Mouse (Mus musculus) yolk sac, embryonic 10.5 days (tissue): ENCODE measurements at regions not wholly inside any gene's neighbourhood (a gene's known extent, or its start where the extent isn't known, plus 50 kb on each side); places are given as distances from the start of the nearest gene placed in this dataset.
"Not testable (repeated sequence)": the region's sequence is repeated elsewhere in the genome, so short reads cannot be mapped to it uniquely, and the experiment has no call there.

ENCODE experiments used
- DNase-seq: peaks from one replicate; pipeline ENCODE4 v3.0.0-alpha.2; 2017; ENCODE audit warnings: low spot score

DNA sequence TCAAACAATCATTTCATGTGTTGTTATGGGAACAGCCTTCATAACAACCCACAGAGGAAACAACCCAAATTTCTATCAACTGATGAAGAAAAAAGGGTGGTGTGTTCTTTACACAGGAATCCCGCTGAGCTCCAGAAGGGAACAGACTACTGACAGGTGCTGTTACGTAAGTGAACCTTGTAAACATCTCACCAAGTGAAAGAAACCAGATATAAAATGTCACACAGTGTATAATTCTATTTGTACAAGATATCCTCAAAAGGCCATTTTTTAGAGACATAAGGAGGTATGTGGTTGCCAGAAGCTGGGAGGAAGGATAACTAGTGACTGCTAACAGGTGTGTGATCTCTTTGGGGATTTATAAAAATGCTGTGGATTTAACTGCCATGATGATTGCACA is 119.9 kb downstream of the Plod2 start:
- no peak for DNase-seq

DNA sequence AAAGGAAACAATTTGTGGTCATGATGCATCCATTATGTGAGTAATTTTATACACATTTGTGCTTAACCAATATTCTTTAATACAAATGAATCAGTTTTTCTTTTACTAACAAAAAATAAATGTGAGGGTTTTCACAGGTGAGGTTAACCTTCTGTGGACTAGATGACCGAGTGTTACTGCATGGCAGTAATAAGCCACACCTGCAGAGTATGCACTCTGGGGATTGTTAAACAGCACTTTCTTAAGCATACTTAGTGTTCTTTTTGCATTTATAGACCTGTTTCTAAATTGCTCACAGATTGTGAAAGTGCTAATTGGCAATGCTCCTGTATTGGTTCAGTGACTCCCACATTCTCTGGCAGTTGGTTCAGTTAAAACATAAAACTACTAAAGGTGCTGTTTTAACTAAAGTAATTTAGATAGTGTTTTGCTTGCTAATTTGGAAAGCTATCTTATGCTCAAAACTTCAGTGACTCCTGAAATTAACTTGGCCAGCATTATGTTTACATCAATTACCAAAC is 125.4 kb downstream of the Plod2 start:
- no peak for DNase-seq

DNA sequence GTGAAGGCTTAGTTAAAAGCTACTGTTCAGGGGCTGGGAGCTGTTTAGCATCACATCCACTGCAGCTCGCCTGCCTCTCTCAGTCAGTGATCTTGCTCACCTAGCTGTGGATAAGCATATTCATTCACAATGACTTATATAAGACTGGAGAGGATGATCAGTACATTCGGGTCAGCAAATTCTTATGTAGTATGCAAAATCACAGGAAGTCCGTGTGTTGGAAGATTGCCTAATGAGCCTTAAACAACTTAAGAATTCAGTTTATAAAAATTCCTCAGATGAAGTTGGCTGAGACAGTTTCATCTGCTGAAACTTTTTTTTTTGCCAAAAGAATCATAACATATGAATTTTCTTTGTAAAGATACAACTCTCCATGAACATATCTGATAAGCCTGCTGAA is 129.9 kb downstream of the Plod2 start:
- DNase-seq, result no peak

DNA sequence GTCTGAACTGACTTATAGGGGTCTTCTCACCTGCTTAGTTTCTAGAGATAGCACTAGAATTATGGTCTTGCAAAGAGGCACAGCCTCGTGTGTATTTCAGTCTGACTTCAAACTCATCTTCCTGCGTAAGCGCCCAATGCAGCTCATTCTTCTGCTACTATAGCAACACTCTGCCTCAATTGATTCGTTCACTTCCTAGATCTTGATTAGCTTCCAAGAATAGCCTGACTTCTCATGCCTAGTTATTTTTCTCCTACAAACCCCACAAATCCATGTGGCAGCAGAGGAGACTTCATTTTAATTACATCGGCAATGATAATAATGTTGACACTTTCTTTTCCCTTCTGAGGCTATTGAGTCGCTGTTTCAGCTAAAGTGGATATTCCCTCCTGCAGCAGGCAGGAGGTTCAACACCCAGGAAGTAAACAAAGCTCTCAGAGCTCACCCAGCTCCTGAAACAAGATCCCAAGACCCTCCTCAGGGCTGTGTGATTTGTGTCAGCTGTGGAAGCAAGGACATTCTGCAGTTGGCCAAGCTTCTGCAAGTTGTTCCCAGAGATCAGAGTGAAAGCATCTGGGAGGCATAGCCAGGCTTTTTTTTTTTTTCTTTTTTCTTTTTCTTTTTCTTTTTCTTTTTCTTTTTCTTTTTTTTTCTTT is 152.5 kb downstream of the Plod2 start:
- DNase-seq, result no peak

DNA sequence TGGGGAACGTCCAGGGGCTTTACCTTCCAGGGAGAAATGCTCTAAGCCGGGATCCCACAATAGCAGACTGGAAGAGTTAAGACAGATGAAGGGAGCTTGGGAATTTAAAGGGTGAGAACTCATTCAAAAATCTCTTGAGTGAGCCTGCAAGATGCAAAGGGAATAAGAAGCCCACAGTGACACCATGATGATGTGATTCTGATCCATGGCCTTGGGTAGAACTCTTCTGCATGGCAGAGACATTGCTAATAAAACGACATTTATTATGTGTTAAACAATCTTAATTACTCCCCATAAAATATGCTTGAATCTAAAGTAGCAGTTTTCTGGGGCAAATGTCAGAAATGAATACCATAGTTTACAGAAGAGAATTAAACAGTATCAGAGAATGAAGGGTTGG is 155.9 kb downstream of the Plod2 start:
- DNase-seq, result no peak

DNA sequence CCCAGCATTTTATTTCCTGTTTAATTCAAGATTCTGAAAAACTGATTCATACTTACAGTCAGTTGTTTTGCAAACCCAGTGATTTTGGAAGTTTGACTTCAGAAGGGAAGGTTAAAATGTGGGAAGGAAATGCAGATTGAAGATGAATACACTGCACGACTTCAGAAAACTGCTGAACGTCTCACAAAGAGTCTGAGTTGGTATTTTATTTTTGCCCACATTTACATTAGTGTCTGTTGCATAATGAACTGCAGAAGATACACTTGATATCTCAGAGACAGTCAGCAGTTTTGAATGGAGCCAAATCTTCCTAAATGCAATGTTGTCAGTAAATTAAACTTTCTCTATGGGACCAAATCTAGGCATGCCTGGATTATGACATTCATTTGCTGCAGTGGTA is 162.7 kb downstream of the Plod2 start:
- DNase-seq, result no peak

DNA sequence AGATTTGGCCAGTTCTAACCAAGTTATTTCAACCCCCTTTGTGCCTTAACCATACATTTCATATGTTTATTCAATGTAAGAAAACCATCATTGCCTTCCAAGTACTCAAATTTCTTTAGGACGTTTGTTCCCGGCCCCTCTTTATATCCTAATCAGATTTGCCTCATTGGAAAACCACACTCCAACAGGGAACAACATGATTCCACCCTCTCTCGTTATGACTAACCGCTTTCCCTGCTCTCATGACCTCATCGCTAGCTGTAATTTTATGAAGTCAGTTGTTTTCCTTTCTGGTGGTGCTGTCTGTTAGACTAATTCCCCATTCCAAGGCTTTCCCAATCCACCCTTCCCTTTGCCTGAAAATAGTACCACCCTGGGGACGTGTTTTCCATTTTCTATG is 165.0 kb downstream of the Plod2 start:
- DNase-seq, result no peak

DNA sequence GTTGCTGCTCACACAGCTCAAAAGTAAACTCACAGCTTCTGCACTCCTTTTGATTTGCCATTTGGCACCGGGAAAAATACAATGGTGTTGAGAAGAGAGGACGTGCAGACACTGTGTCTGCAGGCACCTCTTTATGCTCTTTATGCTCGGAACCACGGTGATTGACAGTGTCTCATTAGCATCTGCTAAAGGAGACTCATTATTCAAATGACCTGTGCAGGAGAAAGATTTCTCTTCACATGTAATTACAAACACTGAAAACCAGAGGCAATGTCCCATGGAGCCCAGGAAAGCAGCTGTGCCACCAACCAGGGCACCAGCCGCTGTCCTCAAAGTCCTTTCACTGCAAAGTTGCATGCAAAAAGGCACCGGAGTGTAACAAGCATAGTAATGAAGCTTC is 175.2 kb downstream of the Plod2 start:
- DNase-seq, result no peak

DNA sequence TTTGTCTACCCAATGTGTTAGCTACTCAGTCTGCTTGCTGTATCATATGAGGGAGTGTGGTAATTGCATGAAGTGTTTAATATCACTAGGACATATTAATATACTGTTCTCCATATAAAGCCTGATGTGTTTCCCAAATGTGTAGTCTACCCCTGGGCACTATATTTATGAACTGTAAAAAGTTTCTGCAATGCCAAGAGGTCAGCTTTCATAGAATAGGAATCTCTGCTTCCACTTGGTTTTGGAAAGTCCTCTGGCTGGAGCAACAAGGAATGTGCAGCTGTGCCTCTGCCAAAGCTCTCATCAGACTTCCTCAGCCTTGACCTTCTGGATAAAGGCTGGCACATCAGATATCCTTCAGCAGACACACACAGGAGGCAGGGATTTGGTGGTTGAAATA is 176.3 kb downstream of the Plod2 start:
- no peak for DNase-seq

DNA sequence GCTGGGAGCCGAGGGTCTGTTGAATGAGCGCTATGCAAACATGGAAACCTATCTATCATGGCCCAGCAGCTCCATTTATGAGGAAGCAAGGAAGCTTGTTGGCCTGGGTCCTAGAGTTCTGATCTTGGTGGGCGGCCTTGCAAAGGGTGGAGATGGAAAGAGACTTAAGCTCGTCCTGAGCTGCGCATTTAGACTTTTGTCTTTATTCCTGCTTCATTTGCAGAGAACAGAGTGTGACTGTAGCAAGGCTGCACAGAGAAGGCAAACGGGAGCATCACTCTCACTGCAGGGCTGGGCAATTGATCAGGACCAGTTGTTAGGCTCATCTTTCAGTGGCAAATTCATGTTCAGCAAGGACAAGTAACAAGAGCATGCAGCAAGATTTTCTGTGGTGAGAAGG is 177.2 kb downstream of the Plod2 start:
- DNase-seq, result no peak

DNA sequence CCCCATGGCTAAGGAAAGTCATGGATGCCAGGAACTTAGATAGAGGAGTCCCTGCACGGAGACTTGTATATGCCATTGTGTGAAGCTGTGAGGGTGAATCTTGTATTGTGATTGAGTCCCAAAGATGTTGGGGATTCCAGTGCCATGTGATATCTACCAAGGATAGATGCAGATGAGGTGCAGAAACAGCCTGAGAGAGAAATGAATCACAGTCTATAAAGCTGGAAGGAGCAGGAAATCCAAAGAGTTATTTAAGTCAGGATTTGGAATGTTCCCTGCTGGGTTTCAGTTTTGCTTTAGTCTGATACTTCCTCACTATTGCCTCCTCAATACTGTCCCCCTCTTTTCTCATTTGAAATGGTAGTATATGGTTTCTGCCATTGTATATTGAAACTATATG is 186.8 kb downstream of the Plod2 start:
- DNase-seq, result no peak

DNA sequence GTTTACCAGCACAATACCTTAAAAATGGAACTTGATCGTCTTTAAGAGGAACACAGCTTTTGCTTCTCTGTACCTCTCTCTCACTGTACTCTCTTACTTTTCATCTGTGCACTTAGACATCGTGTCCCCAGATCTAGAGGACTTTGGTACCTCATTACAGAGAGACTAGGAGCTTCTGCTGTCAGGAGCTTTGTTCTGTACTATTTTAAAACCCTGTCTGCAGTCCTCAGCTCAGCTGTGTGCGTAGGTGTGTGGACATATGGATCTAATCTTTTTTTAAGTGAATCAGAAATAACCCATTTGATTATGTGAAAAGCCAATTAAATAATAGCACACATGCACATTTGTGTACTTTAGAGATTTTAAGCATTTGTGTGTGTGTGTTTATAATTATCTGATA is 189.4 kb downstream of the Plod2 start:
- DNase-seq, result no peak

DNA sequence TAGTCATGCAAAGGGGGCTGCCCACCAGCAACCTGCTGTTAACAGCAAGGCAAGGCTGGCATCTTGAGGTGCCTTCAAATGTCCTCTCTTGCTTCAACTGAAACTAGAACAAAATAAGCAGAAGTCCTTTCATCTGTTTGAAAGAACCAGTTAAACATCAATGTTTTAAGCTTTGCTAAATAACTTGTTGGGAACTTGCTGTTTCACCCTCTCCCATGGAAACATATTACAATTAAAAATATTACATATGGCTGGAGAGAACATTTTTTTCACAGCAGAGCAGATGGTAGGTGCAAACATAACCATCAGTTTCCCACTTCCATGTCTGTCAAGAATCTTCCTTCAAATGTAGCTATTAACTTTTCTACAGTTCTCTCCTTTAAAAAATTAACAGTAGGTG is 225.5 kb downstream of the Plod2 start:
- DNase-seq, result no peak

DNA sequence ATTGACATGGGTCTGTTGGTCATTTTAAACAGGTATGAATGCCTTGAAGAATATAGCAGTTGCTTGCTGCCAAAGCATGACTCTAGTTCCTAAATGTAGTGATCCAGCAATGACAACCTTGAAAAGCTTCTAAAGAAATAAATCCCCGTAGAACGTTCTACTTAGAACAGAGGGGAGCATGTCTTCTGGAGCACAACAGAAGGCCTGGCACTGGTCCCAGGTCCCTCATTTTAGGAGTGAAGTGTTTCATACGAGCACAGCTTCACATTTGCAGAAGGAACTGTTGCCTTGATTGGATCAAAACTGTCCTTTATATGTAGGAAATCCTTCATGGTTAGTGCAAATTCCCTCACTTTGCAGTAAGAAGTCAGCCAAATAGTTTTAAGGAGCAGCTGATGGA is 226.4 kb downstream of the Plod2 start:
- no peak for DNase-seq

DNA sequence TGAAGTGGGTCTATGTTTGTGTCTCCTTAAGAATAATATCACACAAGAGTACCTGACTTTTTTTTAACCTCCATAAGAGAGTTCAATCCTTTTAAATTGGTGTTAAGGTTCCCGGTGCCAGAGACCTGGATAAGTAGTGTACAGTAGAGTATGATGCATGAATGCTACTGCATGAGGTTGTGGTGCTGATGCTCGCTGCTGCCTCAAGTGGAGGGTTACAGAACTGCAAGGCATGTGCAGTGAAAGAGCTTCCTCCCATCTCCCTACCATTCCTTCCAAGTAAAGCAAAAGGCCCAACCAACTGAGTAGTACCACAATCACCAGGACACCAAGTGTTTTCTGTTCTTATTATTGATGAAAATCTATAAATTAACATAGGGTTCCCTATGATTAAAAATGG is 227.5 kb downstream of the Plod2 start:
- DNase-seq, result no peak

DNA sequence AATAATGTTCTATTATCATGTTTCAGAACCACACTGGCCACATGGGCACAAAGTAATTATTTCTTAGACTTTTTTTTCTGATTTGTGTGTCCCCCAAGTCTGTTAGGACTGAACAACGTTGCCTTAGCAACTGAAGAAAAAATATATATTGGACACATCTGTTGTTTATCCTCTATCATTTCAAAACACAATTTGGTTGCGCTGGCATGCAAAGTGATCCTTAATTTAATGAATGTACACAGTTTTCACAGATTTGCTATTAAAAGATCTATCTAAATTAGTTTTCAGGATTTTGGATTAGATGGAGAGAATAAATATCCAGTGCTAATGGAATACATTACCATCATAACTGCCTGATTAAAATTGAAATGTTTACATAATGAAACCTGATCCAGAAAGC is 229.0 kb downstream of the Plod2 start:
- no peak for DNase-seq

DNA sequence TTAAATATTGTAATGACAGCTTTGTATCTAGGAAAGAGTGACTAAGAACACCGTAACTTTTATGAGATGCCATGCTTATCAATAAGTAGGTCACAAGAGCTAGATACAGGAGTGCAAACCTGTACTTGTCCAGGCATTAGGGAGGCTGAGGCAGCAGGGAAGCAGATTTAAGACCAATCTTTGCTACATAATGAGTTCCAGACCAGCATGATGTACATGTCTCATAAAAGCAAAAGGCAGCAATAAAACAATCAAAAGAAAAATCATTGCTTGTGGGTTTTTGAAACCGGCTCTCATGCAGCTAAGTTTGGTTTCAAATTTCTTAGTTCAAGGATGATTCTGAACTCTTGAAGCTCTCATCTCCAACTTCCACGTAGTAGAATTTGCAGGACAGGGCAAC is 229.7 kb downstream of the Plod2 start:
- DNase-seq, result no peak

DNA sequence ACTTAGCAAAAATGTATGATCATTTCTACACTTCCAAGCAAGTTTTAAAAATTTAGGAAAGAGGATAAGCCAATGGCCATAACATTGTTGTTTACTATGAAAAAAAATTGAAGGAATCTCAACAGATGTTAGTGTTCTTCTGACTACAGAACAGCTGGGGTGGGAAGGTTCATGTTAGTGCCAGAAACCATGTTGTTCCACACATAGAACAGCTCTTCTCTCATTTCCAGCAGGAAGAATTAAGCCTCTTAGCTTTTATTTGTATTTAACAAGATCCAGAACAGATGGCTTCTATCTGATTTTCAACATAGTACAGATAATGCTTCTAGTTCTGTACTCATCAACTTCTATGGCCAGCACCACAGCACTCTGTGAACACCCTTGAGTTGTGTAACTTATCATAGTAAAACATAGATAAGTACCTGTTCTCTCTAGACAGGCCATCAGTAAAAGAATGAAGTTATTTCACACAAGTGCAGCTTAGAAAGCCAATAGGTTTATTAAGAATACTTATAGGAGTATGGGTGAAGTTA is 241.0 kb downstream of the Plod2 start:
- DNase-seq, result no peak

DNA sequence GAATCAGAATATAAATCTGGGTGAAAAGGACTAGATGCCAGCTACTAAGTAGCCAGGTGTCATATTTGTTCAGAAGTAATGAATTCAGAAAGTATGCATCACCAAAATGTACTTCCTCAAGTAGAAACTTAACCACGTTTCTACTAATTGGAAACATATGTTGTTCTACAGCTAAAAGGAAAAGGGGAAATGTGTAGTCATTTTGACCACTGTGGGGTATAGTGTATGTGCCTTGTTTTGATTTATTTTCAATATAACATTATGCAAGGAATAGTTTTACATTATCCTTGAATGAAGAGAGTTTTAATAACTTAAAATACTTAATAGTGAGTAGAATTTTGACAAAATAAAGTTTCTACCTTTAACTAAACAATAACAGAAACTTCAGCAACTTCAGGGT is 257.7 kb downstream of the Plod2 start:
- DNase-seq, result no peak

DNA sequence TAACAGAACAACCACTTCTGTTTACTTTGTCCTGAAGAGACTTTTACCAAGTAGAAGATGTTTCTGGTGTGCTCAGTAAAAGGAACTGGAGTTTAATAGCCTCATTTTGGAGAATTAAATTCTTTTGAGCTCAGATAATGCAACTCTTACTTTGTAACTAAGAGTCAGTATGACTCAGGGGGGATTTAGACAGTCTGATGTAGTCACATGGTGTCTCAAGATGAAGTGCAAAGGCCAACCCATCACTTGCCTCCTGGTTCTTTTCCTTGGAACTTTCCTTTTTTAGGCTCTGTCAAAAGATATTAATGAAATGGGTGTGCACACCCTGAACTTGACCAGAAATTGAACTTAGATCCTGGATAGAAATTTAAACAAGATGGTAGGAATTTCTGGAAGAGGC is 267.4 kb downstream of the Plod2 start:
- no peak for DNase-seq

DNA sequence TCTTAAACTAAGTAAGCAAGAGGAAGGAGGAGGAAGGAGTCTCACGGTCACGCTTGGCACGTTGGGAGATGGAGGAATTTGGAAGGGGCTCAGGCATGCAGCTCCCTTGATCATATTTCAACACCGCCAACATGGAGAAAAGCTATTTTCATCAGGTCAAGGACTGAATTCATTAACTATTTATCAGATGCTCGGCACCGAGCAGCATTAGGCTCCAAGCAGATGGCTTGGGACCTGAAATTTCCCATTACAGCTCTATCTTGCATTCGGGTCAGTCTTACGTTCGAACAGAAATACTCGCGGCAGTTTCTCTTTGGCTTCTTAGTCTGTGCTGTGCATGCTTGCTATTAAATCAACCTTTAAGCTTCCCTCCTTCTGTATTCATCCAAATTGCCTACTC is 278.7 kb downstream of the Plod2 start:
- DNase-seq, result no peak

DNA sequence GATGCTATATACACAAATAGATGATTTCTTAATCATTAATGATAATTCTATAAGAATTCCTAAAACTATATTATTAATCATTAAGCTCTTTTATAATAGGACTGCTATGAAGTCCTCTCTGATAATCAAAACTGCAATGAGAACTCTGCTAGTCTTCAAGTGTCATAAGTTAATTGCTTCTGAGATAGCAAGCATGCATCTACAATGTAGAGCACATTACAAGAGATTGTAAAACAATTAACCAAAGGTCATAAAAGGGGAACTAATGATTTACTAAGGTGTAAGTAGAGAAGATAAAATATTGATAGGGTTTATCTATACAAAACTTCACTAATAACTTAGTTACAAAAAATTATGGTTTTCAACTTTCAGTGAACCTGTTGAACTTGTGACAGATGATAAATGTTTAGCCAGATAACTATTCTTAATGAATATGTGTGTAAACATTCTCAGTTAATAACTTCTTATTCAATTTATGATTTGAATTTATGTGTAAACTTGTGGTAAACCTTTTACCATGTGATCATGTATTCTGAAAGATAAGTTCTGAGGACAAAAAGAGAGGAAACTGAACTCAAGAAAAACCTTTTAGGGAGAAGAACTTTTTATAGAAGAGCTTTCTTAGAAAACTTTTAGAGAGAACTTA is 284.8 kb downstream of the Plod2 start:
- no peak for DNase-seq

DNA sequence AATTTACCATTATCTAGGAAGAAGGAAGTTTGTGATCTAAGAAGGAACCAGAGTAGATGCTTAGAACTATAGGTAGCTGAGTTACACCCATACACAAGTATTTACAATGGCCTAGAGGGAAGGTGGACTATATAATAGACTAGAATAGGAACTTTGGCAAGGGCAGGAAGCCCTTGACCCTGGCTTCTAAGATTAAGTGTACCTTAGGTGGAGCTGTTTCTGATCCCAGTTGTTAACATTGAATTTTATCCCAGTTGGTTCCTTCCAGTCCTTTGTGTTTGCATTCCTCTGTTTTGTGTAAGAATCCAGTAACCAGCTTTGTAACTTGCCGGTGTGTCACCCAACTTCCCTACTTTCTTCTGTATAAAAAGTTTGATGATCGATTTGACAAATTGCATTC is 294.1 kb downstream of the Plod2 start:
- DNase-seq, result not testable (repeated sequence)
